Mouse (Mus musculus): ENCODE measurements around the gene Il12rb1. TPM values are rescaled to one million over a fixed set of nuclear protein-coding genes. Genes with fewer than 3 reads are reported as not detected.

Il12rb1 gene
- polyA plus RNA-seq, 1 experiment from 2014 or later = not detected

GRCm38 (mm10) chr8:70786291-70787050 lies 21.8 kb upstream of the Il12rb1 start:
- Histone ChIP-seq H3K9me3 (ENCODE audit: control insufficient read depth, low read length) (no peaks in the 10 kb centered on the region), H3K4me1 (replicated peaks; ENCODE audit: control insufficient read depth, insufficient read depth, low read length) (peaks cover 8% of the 10 kb centered on the region; the same call in 1 of the 2 replicates), H3K27me3 (ENCODE audit: control insufficient read depth, insufficient read depth, low read length) (no peaks in the 10 kb centered on the region), H3K9ac (no peak overlapping the region), H3K4me2 (replicated peaks) (no peak overlapping the region), H3K27ac (no peak overlapping the region), H3K4me3 (replicated peaks; ENCODE audit: low read length) (no peak overlapping the region), H3K36me3 (replicated peaks; ENCODE audit: control insufficient read depth, insufficient read depth) (peaks cover 58% of the 10 kb centered on the region)
- DNase-seq (ENCODE audit: low spot score) (no peak), ATAC-seq (ENCODE audit: low FRiP score) (no peak)
- WGBS = 82% methylated on average over 25 of the region's 25 CpGs

GRCm38 (mm10) chr8:70787051-70787445 lies 21.2 kb upstream of the Il12rb1 start:
- H3K4me3 ChIP-seq (replicated peaks; ENCODE audit: low read length) = no peak overlapping the region
- no peaks in the 10 kb centered on the region for H3K27me3 ChIP-seq (ENCODE audit: control insufficient read depth, insufficient read depth, low read length)
- no peak overlapping the region for H3K4me2 ChIP-seq (replicated peaks)
- H3K9me3 ChIP-seq (ENCODE audit: control insufficient read depth, low read length) = no peaks in the 10 kb centered on the region
- H3K9ac ChIP-seq = no peak overlapping the region
- H3K4me1 ChIP-seq (replicated peaks; ENCODE audit: control insufficient read depth, insufficient read depth, low read length) = peaks cover 13% of the 10 kb centered on the region
- WGBS = 91% methylated on average over 3 of the region's 3 CpGs
- peaks cover 53% of the 10 kb centered on the region for H3K36me3 ChIP-seq (replicated peaks; ENCODE audit: control insufficient read depth, insufficient read depth)
- no peak for DNase-seq (ENCODE audit: low spot score)
- no peak overlapping the region for H3K27ac ChIP-seq
- no peak for ATAC-seq (ENCODE audit: low FRiP score)

- WGBS = 22% methylated on average over 30 of the region's 30 CpGs
- H3K4me3 ChIP-seq (replicated peaks; ENCODE audit: low read length) = 0 out of 2 replicates have a peak overlapping the region, but pooled peaks have one; percentile 1
- no peak for ATAC-seq (ENCODE audit: low FRiP score)
- DNase-seq (ENCODE audit: low spot score) = no peak
- H3K27ac ChIP-seq = no peak overlapping the region
- no peak overlapping the region for H3K9ac ChIP-seq
- H3K36me3 ChIP-seq (replicated peaks; ENCODE audit: control insufficient read depth, insufficient read depth) = peaks cover 49% of the 10 kb centered on the region
- no peaks in the 10 kb centered on the region for H3K9me3 ChIP-seq (ENCODE audit: control insufficient read depth, low read length)
- H3K4me2 ChIP-seq (replicated peaks) = 0 out of 2 replicates have a peak overlapping the region, but pooled peaks have one; percentile 13
- H3K4me1 ChIP-seq (replicated peaks; ENCODE audit: control insufficient read depth, insufficient read depth, low read length) = peaks cover 19% of the 10 kb centered on the region
- H3K27me3 ChIP-seq (ENCODE audit: control insufficient read depth, insufficient read depth, low read length) = no peaks in the 10 kb centered on the region
Measured at GRCm38 (mm10) chr8:70787941-70788667, 20.1 kb upstream of the Il12rb1 start.

- peaks cover 39% of the 10 kb centered on the region for H3K36me3 ChIP-seq (replicated peaks; ENCODE audit: control insufficient read depth, insufficient read depth)
- H3K27ac ChIP-seq = no peak overlapping the region
- peaks cover 23% of the 10 kb centered on the region for H3K4me1 ChIP-seq (replicated peaks; ENCODE audit: control insufficient read depth, insufficient read depth, low read length)
Measured at GRCm38 (mm10) chr8:70789046-70789445, 19.2 kb upstream of the Il12rb1 start.

GRCm38 (mm10) chr8:70790846-70791245 lies 17.4 kb upstream of the Il12rb1 start:
- no peak for ATAC-seq (ENCODE audit: low FRiP score)
- Histone ChIP-seq H3K9ac (peak overlapping the region; percentile 35; the same call in 1 of the 2 replicates), H3K4me3 (replicated peaks; ENCODE audit: low read length) (0 out of 2 replicates have a peak overlapping the region, but pooled peaks have one; percentile 60), H3K36me3 (replicated peaks; ENCODE audit: control insufficient read depth, insufficient read depth) (peaks cover 24% of the 10 kb centered on the region), H3K4me1 (replicated peaks; ENCODE audit: control insufficient read depth, insufficient read depth, low read length) (peaks cover 23% of the 10 kb centered on the region), H3K9me3 (ENCODE audit: control insufficient read depth, low read length) (no peaks in the 10 kb centered on the region), H3K27ac (no peak overlapping the region), H3K4me2 (replicated peaks) (peak overlapping the region; percentile 77), H3K27me3 (ENCODE audit: control insufficient read depth, insufficient read depth, low read length) (peaks cover 5% of the 10 kb centered on the region; the same call in 1 of the 2 replicates)
- 59% methylated on average over 8 of the region's 8 CpGs for WGBS
- DNase-seq (ENCODE audit: low spot score) = no peak

More at GRCm38 (mm10) chr8:70789046-70789445, 19.2 kb upstream of the Il12rb1 start:
- ATAC-seq (ENCODE audit: low FRiP score) (no peak), DNase-seq (ENCODE audit: low spot score) (no peak)
- no peaks in the 10 kb centered on the region for H3K9me3 ChIP-seq (ENCODE audit: control insufficient read depth, low read length)
- no peak overlapping the region for H3K9ac ChIP-seq
- WGBS = 84% methylated on average over 10 of the region's 10 CpGs
- H3K27me3 ChIP-seq (ENCODE audit: control insufficient read depth, insufficient read depth, low read length) = no peaks in the 10 kb centered on the region
- H3K4me2 ChIP-seq (replicated peaks) = no peak overlapping the region
- no peak overlapping the region for H3K4me3 ChIP-seq (replicated peaks; ENCODE audit: low read length)

- H3K9me3 ChIP-seq (ENCODE audit: control insufficient read depth, low read length) = no peaks in the 10 kb centered on the region
- H3K27ac ChIP-seq = no peak overlapping the region
- DNase-seq (ENCODE audit: low spot score) (no peak), ATAC-seq (ENCODE audit: low FRiP score) (no peak)
- peak overlapping the region; percentile 77 for H3K4me2 ChIP-seq (replicated peaks)
- peak overlapping the region; percentile 60 for H3K4me3 ChIP-seq (replicated peaks; ENCODE audit: low read length)
- WGBS = 80% methylated on average over 7 of the region's 7 CpGs
- H3K27me3 ChIP-seq (ENCODE audit: control insufficient read depth, insufficient read depth, low read length) = peaks cover 5% of the 10 kb centered on the region; the same call in 1 of the 2 replicates
- peaks cover 23% of the 10 kb centered on the region for H3K4me1 ChIP-seq (replicated peaks; ENCODE audit: control insufficient read depth, insufficient read depth, low read length)
- H3K36me3 ChIP-seq (replicated peaks; ENCODE audit: control insufficient read depth, insufficient read depth) = peaks cover 21% of the 10 kb centered on the region
- H3K9ac ChIP-seq = peak overlapping the region; percentile 35; the same call in 1 of the 2 replicates
Measured at GRCm38 (mm10) chr8:70791294-70791701, 17.0 kb upstream of the Il12rb1 start.

- peak; percentile 86 for ATAC-seq (ENCODE audit: low FRiP score)
- H3K4me2 ChIP-seq (replicated peaks) = peak overlapping the region; percentile 77
- H3K4me3 ChIP-seq (replicated peaks; ENCODE audit: low read length) = peak overlapping the region; percentile 60
- H3K9ac ChIP-seq = peak overlapping the region; percentile 80
- H3K9me3 ChIP-seq (ENCODE audit: control insufficient read depth, low read length) = no peaks in the 10 kb centered on the region
- peak; percentile 96 for DNase-seq (ENCODE audit: low spot score)
- H3K27ac ChIP-seq = peak overlapping the region; percentile 87
- peaks cover 26% of the 10 kb centered on the region for H3K4me1 ChIP-seq (replicated peaks; ENCODE audit: control insufficient read depth, insufficient read depth, low read length)
- peaks cover 5% of the 10 kb centered on the region; the same call in 1 of the 2 replicates for H3K27me3 ChIP-seq (ENCODE audit: control insufficient read depth, insufficient read depth, low read length)
- H3K36me3 ChIP-seq (replicated peaks; ENCODE audit: control insufficient read depth, insufficient read depth) = peaks cover 12% of the 10 kb centered on the region
- WGBS = 6% methylated on average over 58 of the region's 58 CpGs
Measured at GRCm38 (mm10) chr8:70791975-70792691, 16.1 kb upstream of the Il12rb1 start.

GRCm38 (mm10) chr8:70792700-70793099 lies 15.5 kb upstream of the Il12rb1 start:
- H3K9me3 ChIP-seq (ENCODE audit: control insufficient read depth, low read length) = no peaks in the 10 kb centered on the region
- peaks cover 8% of the 10 kb centered on the region for H3K36me3 ChIP-seq (replicated peaks; ENCODE audit: control insufficient read depth, insufficient read depth)
- H3K27ac ChIP-seq = peak overlapping the region; percentile 87
- WGBS = 0% methylated on average over 20 of the region's 20 CpGs
- peaks cover 28% of the 10 kb centered on the region for H3K4me1 ChIP-seq (replicated peaks; ENCODE audit: control insufficient read depth, insufficient read depth, low read length)
- peak overlapping the region; percentile 60 for H3K4me3 ChIP-seq (replicated peaks; ENCODE audit: low read length)
- DNase-seq (ENCODE audit: low spot score) (no peak), ATAC-seq (ENCODE audit: low FRiP score) (no peak; the same call in 1 of the 2 replicates)
- peaks cover 5% of the 10 kb centered on the region; the same call in 1 of the 2 replicates for H3K27me3 ChIP-seq (ENCODE audit: control insufficient read depth, insufficient read depth, low read length)
- H3K9ac ChIP-seq = peak overlapping the region; percentile 80
- peak overlapping the region; percentile 77 for H3K4me2 ChIP-seq (replicated peaks)

All from hindbrain, embryonic 14.5 days (tissue).